Mouse (Mus musculus) kidney, embryonic 14.5 days (tissue): ENCODE results near the gene Epas1. TPM values are rescaled to one million over a fixed set of nuclear protein-coding genes. Genes with fewer than 3 reads are reported as not detected.

Source experiments
- ATAC-seq: fragments of 200-750 bp; cut with Nextera tagmentation; 2 replicates; pipeline ENCODE4 v1.8.0; 2017; ENCODE audit warnings: moderate number of reproducible peaks, mild to moderate bottlenecking, moderate TSS enrichment, moderate library complexity; ENCODE audit not compliant: low FRiP score, low TSS enrichment
- H3K27ac ChIP-seq: fragments of 300-500 bp; sonication (generic); 2 replicates; pipeline ENCODE4 v1.5.1; 2014; ENCODE audit warnings: low read depth, mild to moderate bottlenecking, low read length, moderate library complexity, mixed read lengths
- H3K27me3 ChIP-seq: fragments of 300-500 bp; sonication (generic); 2 replicates; pipeline ENCODE4 v1.6.1; 2014; ENCODE audit warnings: mild to moderate bottlenecking, low read length; ENCODE audit not compliant: control insufficient read depth, insufficient read depth
- H3K36me3 ChIP-seq: fragments of 300-500 bp; sonication (generic); 2 replicates; pipeline ENCODE4 v1.6.1; 2014; ENCODE audit warnings: low read length, mixed read lengths; ENCODE audit not compliant: control insufficient read depth, insufficient read depth
- H3K4me1 ChIP-seq: fragments of 300-500 bp; sonication (generic); 2 replicates; pipeline ENCODE4 v1.6.1; 2014; ENCODE audit warnings: low read length, mixed read lengths; ENCODE audit not compliant: control insufficient read depth, insufficient read depth
- H3K4me2 ChIP-seq: fragments of 300-500 bp; sonication (generic); replicated peaks from 2 replicates; pipeline ENCODE4 v1.6.1; 2014; ENCODE audit warnings: low read depth, mild to moderate bottlenecking, low read length
- H3K4me3 ChIP-seq: fragments of 300-500 bp; sonication (generic); 2 replicates; pipeline ENCODE4 v1.5.1; 2014; ENCODE audit warnings: mild to moderate bottlenecking, low read length
- H3K9ac ChIP-seq: fragments of 300-500 bp; sonication (generic); 2 replicates; pipeline ENCODE4 v1.6.1; 2014; ENCODE audit warnings: low read depth, mild to moderate bottlenecking, low read length, moderate library complexity
- H3K9me3 ChIP-seq: fragments of 300-500 bp; sonication (generic); 2 replicates; pipeline ENCODE4 v1.6.1; 2016; ENCODE audit warnings: low read length; ENCODE audit not compliant: control insufficient read depth
- WGBS: fragments of 180-500 bp; shearing (Covaris S2); extraction: QIAGEN DNeasy Blood & Tissue Kit; methylation state at CpG from one replicate; pipeline ENCODE4 v1.1.7; 2014; 5-methylcytosine and 5-hydroxymethylcytosine counted together
- polyA plus RNA-seq: library from polyadenylated mRNA; unstranded; fragments of >200 nt; fragmentation: Nextera tagmentation; extraction: Ambion mirVana; gene quantifications from 2 replicates; pipeline ENCODE4 v1.2.1, GENCODE M21; 2014

Epas1 gene
- polyA plus RNA-seq, 1 experiment from 2014 or later: 12.8 TPM

DNA sequence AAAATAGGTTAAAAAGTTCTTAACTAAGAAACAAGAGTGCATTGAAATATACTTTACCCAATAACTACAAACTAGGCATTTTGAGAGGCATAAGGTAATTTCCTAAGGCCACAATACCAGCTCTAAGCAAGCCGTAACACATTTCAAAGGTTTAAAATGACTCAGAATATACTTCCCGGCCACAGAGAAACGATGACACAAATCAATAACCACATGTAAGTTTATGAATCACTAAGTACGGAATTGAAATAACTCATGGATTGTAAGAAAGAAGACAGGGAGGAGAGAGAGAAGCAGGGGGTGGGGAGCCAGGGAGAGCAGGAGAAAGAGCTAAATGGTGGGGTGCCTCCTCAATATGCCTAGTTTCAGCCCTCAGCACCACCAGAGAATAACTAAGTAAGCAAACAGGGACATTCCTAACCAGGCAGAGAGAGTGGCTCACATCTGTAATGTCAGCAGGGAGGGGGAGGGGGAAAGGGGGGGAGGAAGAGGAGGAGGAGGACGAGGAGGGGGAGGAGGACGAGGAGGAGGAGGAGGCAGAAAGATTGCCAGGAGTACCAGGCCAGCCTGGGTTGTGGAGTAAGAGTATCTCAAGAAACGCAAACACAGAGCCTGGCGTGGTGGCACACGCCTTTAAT lies 97.3 kb downstream of the Epas1 start:
- no peak for ATAC-seq
- Histone ChIP-seq H3K27ac (no peak overlapping the region), H3K9ac (no peak overlapping the region), H3K4me2 (no peak overlapping the region), H3K4me1 (no peaks in the 10 kb centered on the region), H3K9me3 (no peaks in the 10 kb centered on the region), H3K4me3 (no peak overlapping the region), H3K27me3 (no peaks in the 10 kb centered on the region), H3K36me3 (no peaks in the 10 kb centered on the region)
- 70% methylated on average over 9 of the region's 9 CpGs for WGBS

GRCm38 (mm10) chr17:86851782-86852181 lies 98.3 kb downstream of the Epas1 start:
- Histone ChIP-seq H3K4me1 (no peaks in the 10 kb centered on the region), H3K27me3 (no peaks in the 10 kb centered on the region), H3K27ac (no peak overlapping the region), H3K9ac (no peak overlapping the region), H3K36me3 (no peaks in the 10 kb centered on the region), H3K9me3 (no peaks in the 10 kb centered on the region), H3K4me2 (no peak overlapping the region), H3K4me3 (no peak overlapping the region)
- 82% methylated on average over 2 of the region's 2 CpGs for WGBS
- ATAC-seq: no peak

DNA sequence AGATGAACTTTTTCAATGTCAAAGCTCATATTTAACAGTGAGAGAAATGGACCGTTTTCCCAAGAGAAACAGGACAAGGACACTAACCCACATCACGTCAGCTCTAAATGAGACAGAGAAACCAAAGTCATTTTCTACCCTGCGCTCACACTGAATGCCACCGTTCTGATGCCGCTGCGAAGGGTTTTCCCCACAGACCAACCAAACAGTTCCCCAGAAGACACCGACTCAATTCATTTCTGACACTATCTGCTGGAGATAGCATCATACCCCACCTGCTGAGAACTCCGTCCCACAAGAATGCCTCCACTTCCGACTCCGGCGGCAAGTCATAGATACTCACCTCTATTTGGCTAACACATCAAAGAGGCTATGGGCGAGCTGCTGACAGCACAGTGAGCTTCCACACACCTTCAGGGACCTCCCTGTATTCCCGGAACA lies 99.1 kb downstream of the Epas1 start:
- no peak overlapping the region for H3K27ac ChIP-seq
- H3K9ac ChIP-seq: no peak overlapping the region
- no peak overlapping the region for H3K4me2 ChIP-seq
- no peak overlapping the region for H3K4me3 ChIP-seq
- ATAC-seq: no peak
- no peaks in the 10 kb centered on the region for H3K36me3 ChIP-seq
- no peaks in the 10 kb centered on the region for H3K4me1 ChIP-seq
- H3K27me3 ChIP-seq: no peaks in the 10 kb centered on the region
- 76% methylated on average over 13 of the region's 13 CpGs for WGBS
- no peaks in the 10 kb centered on the region for H3K9me3 ChIP-seq

DNA sequence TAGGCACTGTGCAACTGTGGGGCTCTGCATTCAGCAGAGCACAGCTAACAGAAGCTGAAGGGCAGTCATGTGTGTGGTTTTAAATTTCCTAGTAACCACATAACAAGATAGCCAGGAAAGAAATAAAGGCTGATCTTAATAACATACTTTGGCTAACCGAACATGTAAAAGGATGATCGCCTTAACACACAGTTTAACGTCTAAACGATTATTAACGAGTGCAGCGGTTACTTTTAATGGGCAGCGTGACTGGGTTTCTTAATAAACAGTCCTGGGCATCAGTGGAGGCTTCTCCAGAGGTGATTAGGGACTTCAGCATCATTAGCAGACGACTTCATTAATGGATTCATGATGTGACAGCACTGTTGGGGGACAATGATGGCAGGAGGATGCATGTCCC lies 117.1 kb downstream of the Epas1 start:
- H3K27ac ChIP-seq: no peak overlapping the region
- H3K9me3 ChIP-seq: no peaks in the 10 kb centered on the region
- no peak overlapping the region for H3K4me2 ChIP-seq
- no peaks in the 10 kb centered on the region for H3K27me3 ChIP-seq
- H3K4me1 ChIP-seq: no peaks in the 10 kb centered on the region
- ATAC-seq: no peak
- H3K36me3 ChIP-seq: no peaks in the 10 kb centered on the region
- no peak overlapping the region for H3K9ac ChIP-seq
- no peak overlapping the region for H3K4me3 ChIP-seq
- WGBS: 72% methylated on average over 8 of the region's 8 CpGs

DNA sequence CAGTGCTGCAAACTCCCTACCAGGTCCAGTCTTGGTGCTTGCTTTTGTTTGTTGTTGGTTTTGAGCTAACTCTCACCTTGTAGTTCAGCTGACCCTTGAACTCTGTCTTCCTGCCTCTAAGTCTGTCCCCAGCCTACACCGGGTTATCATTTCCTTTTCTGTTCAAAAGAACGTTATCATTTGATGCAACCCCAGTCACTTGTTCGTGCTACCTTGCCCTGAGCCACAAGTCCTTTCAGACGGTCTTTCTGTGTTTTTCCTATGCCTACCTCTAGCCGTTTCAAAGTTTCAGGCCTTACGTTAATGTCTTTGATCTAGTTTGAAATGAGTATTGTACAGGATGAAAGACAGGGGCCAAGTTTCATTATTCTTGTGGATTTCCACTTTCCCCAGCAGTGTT lies 119.1 kb downstream of the Epas1 start:
- Histone ChIP-seq H3K4me1 (no peaks in the 10 kb centered on the region), H3K27ac (no peak overlapping the region), H3K27me3 (no peaks in the 10 kb centered on the region), H3K36me3 (no peaks in the 10 kb centered on the region), H3K4me3 (no peak overlapping the region), H3K9ac (no peak overlapping the region), H3K9me3 (no peaks in the 10 kb centered on the region), H3K4me2 (no peak overlapping the region)
- no peak for ATAC-seq
- 66% methylated on average over 6 of the region's 6 CpGs for WGBS

DNA sequence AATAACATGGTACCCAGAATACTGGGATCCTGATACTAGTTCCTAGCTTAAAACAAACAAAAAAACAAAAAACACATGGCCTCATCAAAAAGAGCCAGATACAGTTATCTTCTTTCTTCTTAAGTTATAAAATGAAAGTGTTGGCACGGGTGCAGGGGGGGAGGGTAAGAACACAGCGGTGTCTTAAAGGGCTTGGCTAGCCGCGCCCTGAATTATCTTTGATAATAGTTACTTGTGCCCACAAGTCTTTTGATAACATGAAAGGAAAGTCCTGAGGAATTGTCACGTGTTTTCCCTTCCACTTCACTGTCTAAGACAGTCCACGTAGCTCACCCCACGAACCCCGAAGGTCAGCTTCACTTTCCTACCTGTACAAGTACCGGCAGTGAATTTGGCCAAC lies 123.4 kb downstream of the Epas1 start:
- Histone ChIP-seq H3K27ac (no peak overlapping the region), H3K4me2 (no peak overlapping the region), H3K27me3 (no peaks in the 10 kb centered on the region), H3K36me3 (no peaks in the 10 kb centered on the region), H3K4me3 (no peak overlapping the region), H3K9me3 (no peaks in the 10 kb centered on the region), H3K4me1 (no peaks in the 10 kb centered on the region), H3K9ac (no peak overlapping the region)
- ATAC-seq: no peak
- 93% methylated on average over 9 of the region's 9 CpGs for WGBS

GRCm38 (mm10) chr17:86877747-86878146 lies 124.2 kb downstream of the Epas1 start:
- Histone ChIP-seq H3K4me3 (no peak overlapping the region), H3K9ac (no peak overlapping the region), H3K36me3 (no peaks in the 10 kb centered on the region), H3K4me1 (no peaks in the 10 kb centered on the region), H3K4me2 (no peak overlapping the region), H3K27me3 (no peaks in the 10 kb centered on the region), H3K27ac (no peak overlapping the region), H3K9me3 (no peaks in the 10 kb centered on the region)
- no peak for ATAC-seq
- 83% methylated on average over 2 of the region's 2 CpGs for WGBS

DNA sequence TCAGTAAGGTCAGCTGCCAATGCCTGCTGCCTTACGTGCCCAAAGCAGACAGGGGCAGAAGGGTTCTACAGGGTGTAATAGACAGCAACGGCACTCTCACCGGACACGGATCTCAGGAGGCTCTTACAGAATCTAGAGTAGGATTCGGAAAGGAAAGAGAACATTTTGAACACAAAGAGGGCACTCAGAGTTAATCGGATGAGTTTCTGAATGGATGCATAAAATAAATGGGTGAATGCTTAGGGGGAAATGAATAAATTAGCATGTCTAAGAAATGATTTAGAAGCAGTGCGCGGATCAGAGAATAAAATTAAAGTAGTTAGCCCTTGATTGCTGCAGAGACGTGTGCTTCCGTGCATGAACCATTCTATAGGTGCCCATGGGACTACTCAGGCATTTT lies 126.6 kb downstream of the Epas1 start:
- no peaks in the 10 kb centered on the region for H3K27me3 ChIP-seq
- H3K36me3 ChIP-seq: no peaks in the 10 kb centered on the region
- H3K4me3 ChIP-seq: no peak overlapping the region
- H3K4me1 ChIP-seq: no peaks in the 10 kb centered on the region
- WGBS: 89% methylated on average over 10 of the region's 10 CpGs
- no peaks in the 10 kb centered on the region for H3K9me3 ChIP-seq
- H3K9ac ChIP-seq: no peak overlapping the region
- H3K4me2 ChIP-seq: no peak overlapping the region
- ATAC-seq: no peak
- no peak overlapping the region for H3K27ac ChIP-seq

GRCm38 (mm10) chr17:86880461-86881044 lies 127.1 kb downstream of the Epas1 start:
- WGBS: 83% methylated on average over 4 of the region's 4 CpGs
- Histone ChIP-seq H3K9ac (no peak overlapping the region), H3K36me3 (no peaks in the 10 kb centered on the region), H3K9me3 (no peaks in the 10 kb centered on the region), H3K4me3 (no peak overlapping the region), H3K4me1 (no peaks in the 10 kb centered on the region), H3K4me2 (no peak overlapping the region), H3K27ac (no peak overlapping the region), H3K27me3 (no peaks in the 10 kb centered on the region)
- ATAC-seq: no peak
